Mouse (Mus musculus) adrenal gland, postnatal 36 days (tissue): ENCODE data around the gene Trim41. TPM values are rescaled to one million over a fixed set of nuclear protein-coding genes. Genes with fewer than 3 reads are reported as not detected.
"Not testable (repeated sequence)": the region's sequence is repeated elsewhere in the genome, so short reads cannot be mapped to it uniquely, and the experiment has no call there.

Source experiments
- DNase-seq, 2 experiments: peaks; one replicate each; pipeline ENCODE4 v3.0.0; 2021; ENCODE audit warnings: mixed read lengths in 1 of 2
- total RNA-seq, 2 experiments: library from RNA; stranded (reverse); gene quantifications; 2 replicates each; pipeline ENCODE4 v1.2.3; 2021

Trim41 gene
- total RNA-seq, 2 experiments from 2014 or later, result 32.9 to 45.2 TPM

GRCm38 (mm10) chr11:48816281-48816781 lies 822 bp downstream of the Trim41 start:
- DNase-seq, result no peak

- DNase-seq, result no peak
Measured at GRCm38 (mm10) chr11:48815851-48816250, 1.3 kb downstream of the Trim41 start.

DNA sequence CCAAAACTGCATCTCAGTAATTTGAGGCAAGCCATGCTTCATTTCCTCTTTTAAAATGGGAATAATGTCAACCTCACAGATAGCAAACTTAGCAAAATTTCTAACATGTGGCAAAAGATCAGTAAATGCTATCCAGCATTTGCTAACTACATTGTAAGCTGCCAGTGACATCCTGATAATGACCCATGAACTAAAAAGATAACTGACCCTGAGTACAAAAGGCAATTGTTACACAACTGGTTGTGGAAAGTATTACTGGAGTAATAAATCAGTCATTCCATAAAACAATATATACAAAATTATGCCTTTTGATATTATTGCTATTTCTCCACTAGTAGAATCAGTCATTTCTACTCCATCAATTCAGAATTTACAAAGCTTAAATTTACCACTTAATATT lies 3.4 kb downstream of the Trim41 start:
- DNase-seq, result no peak

DNA sequence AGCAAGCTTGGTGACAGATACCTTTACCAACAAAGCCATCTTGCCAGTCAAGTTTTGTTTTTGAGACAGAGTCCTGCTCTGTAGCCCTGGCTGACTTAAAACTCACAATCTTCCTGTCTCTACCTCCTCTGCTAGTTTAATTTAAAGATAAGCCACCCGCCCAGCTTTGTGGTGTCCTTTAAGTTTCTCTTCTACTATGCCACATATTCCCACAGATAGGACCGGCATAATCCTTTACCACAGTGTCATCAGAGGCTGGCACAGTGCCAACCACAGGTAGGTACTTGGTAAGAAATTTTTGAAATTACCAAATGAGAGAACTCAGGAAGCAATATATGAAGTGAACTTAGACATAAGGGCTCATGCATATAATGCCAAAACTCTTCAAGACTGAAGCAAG lies 7.0 kb downstream of the Trim41 start:
- no peak for DNase-seq

GRCm38 (mm10) chr11:48809434-48809830 lies 7.7 kb downstream of the Trim41 start:
- DNase-seq, result no peak

- peak in 1 of 2 experiments; percentile 31 for DNase-seq
Measured at GRCm38 (mm10) chr11:48808737-48809433, 8.3 kb downstream of the Trim41 start.

DNA sequence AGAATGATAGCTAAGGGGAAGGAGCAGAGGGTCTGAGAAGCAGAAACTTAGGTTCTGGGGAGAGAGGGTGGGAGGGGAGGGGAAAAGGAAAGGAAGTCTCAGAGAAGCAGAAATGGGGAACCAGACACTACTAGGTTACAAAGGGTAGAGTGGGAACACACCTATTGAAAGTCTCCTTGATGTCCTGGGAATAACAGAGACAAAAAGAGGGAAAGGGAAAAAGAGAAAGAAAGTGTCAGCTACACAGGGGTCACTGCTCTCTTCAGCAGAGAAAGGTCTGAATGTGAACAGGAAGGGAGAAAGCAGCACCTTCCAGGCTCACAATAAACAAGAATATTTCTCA lies 8.9 kb downstream of the Trim41 start:
- DNase-seq, result no peak

GRCm38 (mm10) chr11:48807563-48808303 lies 9.4 kb downstream of the Trim41 start:
- no peak for DNase-seq

- DNase-seq, result no peak
Measured at GRCm38 (mm10) chr11:48806856-48807562, 10.1 kb downstream of the Trim41 start.

- no peak for DNase-seq
Measured at GRCm38 (mm10) chr11:48804922-48805321, 12.2 kb downstream of the Trim41 start.

DNA sequence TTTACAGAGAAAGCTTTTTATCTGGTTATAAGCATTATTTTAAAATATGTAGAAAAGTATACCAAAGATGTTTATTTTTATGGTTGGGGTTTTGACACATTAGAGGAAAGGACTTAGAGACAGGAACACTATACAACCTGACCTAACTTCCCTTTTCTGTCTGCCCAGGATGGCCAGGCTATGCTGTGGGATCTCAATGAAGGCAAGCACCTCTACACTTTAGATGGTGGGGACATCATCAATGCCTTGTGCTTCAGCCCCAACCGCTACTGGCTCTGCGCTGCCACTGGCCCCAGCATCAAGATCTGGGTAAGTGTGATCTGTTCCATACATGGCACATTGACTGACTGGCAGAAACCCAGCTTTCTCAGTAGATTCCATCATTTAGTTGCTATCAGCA lies 13.2 kb downstream of the Trim41 start:
- no peak for DNase-seq

- no peak for DNase-seq
Measured at GRCm38 (mm10) chr11:48801831-48802772, 15.1 kb downstream of the Trim41 start.

DNA sequence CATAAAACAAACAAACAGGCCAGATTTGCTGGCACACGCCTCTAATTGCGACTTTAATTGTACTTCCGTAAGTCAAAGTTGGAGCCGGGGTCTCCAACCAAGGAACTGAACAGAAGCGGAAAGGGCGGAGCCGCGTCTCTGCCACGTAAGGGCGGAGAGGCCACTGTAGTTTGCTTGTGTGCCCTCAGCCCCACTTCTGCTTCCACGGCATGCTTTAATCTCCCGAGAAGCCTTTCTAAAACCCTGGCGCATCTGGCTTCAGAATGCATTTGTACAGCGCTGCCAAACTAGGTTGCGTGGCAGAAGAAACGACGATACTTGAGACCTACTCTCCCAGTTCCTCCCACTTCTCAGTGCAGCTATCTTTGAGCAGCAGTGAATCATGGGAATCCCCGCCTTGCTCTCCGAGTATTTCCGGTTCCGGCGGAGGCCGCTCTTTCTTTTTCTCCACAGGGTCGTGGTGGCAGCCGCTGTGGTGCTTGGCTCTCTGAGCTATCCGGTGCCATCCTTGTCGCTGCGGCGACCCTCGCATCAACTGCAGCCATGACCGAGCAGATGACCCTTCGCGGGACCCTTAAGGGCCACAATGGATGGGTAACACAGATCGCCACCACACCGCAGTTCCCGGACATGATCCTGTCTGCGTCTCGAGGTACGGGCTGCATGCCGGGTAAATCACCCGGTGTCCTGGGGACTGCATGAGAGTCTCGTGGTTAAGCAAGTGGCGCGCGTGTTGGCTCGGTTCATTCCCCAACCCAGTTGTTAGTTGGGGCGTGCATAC lies 17.0 kb downstream of the Trim41 start, which contains the start of gene Rack1:
Rack1 (plus strand) TSS at position 412 of the 781 bp plus-strand sequence.
- peak; percentile 91 to 92 for DNase-seq

DNA sequence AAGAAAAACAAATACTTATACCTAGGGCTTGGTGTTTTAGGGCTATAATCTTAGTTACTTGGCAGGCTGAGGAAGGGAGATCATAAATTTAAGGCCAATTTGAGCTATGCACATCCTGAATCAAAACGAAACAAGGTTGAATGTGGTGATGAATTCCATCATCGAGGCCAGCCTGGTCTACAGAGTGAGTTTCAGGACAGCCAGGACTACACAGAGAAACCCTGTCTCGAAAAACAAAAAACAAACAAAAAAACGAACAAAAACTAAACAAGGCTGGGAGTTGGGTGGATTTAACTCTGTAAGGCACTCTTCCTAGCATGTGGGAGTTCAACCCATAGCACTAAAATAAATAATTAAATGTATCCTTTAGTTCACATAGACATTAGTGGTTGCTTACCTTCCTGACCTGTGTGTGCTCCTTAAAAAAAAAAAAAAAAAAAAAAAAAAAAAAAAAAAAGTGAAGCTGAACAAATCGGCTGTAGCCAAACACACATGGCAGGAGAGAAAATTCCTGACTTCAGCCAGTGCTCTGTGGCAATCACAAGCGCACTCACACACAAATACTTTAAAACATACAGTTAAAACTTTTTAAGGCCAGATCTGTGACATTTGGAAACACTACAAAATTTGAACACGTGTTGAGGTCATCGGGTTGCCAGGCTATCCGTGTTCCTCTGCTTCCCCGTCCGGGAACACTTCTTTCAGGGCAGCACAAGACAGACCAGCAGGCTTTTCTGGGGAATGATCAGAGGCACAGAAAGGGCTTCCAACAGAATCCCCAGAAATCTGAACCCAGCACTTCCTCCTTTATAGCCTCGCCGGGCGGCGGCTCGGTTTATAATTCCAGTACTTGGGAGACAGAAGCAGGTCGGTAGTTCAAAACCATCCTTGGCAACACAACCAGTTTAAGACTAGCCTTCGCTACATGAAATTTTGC lies 17.9 kb downstream of the Trim41 start:
- no peak for DNase-seq

DNA sequence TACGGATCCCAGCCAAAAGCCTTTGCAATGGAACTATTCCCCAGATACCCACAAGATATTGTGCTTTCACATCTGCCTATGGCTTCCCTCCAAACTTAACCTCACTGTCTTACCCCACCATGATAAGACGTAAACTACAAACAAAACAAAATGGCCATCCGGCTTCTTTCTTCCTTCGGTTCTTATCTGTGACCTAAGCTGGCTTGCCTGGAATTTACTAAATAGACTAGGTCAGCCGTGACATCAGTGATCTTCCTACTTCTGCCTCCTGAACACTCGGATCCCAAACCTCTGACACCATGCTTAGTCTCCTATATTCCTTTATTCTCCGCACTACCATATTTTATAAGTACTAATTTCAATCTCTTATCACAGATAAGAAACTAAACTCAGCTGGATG lies 18.8 kb downstream of the Trim41 start:
- no peak for DNase-seq

GRCm38 (mm10) chr11:48797287-48797686 lies 19.9 kb downstream of the Trim41 start:
- no peak for DNase-seq

DNA sequence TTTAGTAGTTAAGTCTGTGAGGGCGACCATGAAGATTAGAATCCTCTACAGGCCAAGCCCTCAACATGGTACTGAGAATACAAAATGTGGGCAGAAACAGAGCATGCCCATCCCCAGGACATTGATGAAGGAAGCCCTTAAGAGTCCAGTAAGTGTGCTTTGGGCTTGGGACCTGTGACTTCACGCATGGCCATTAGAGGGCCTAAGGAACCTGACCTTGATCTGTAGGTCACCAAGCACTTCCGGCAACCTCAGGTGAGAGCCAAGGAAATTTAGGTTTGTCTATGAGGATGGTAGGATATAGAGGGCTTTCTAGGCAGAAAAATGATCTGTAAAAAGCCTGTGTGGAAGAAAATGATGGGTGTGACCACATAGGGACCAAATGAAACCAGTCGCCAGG lies 20.9 kb downstream of the Trim41 start:
- no peak for DNase-seq

GRCm38 (mm10) chr11:48795221-48795620 lies 21.9 kb downstream of the Trim41 start:
- DNase-seq, result no peak

- no peak for DNase-seq
Measured at GRCm38 (mm10) chr11:48793184-48793583, 24.0 kb downstream of the Trim41 start.

GRCm38 (mm10) chr11:48791894-48792293 lies 25.3 kb downstream of the Trim41 start:
- DNase-seq, result not testable (repeated sequence)
